Mouse (Mus musculus) kidney, embryonic 15.5 days (tissue): Measurements from ENCODE around the gene Dclk3. TPM values are rescaled to one million over a fixed set of nuclear protein-coding genes. Genes with fewer than 3 reads are reported as not detected.

ENCODE experiments used
- ATAC-seq: fragments of 200-750 bp; cut with Nextera tagmentation; replicated peaks from 2 replicates; pipeline ENCODE4 v1.8.0; 2017; ENCODE audit warnings: moderate TSS enrichment; ENCODE audit not compliant: low FRiP score
- H3K27ac ChIP-seq: fragments of 300-500 bp; sonication (generic); 2 replicates; pipeline ENCODE4 v1.5.1; 2015; ENCODE audit warnings: mild to moderate bottlenecking, inconsistent platforms
- H3K27me3 ChIP-seq: fragments of 300-500 bp; sonication (generic); 2 replicates; pipeline ENCODE4 v1.6.1; 2015; ENCODE audit warnings: inconsistent platforms
- H3K36me3 ChIP-seq: fragments of 300-500 bp; sonication (generic); 2 replicates; pipeline ENCODE4 v1.6.1; 2015; ENCODE audit warnings: inconsistent platforms
- H3K4me1 ChIP-seq: fragments of 300-500 bp; sonication (generic); 2 replicates; pipeline ENCODE4 v1.6.1; 2015; ENCODE audit warnings: inconsistent platforms
- H3K4me2 ChIP-seq: fragments of 300-500 bp; sonication (generic); 2 replicates; pipeline ENCODE4 v1.6.1; 2015; ENCODE audit warnings: moderate library complexity, mild to moderate bottlenecking, inconsistent platforms
- H3K4me3 ChIP-seq: fragments of 300-500 bp; sonication (generic); replicated peaks from 2 replicates; pipeline ENCODE4 v1.5.1; 2015; ENCODE audit warnings: mild to moderate bottlenecking, inconsistent platforms
- H3K9ac ChIP-seq: fragments of 300-500 bp; sonication (generic); 2 replicates; pipeline ENCODE4 v1.6.1; 2015; ENCODE audit warnings: mild to moderate bottlenecking, inconsistent platforms
- H3K9me3 ChIP-seq: fragments of 300-500 bp; sonication (generic); replicated peaks from 2 replicates; pipeline ENCODE4 v1.6.1; 2016; ENCODE audit warnings: inconsistent platforms
- WGBS: fragments of 180-500 bp; shearing (Covaris S2); methylation state at CpG from one replicate; pipeline ENCODE4 v1.1.7; 2015; ENCODE audit warnings: mixed read lengths; 5-methylcytosine and 5-hydroxymethylcytosine counted together
- polyA plus RNA-seq: library from polyadenylated mRNA; unstranded; fragments of >200 nt; fragmentation: Nextera tagmentation; extraction: Ambion mirVana; gene quantifications from 2 replicates; pipeline ENCODE4 v1.2.1, GENCODE M21; 2015

Dclk3 gene
- polyA plus RNA-seq, result 3.2 TPM in 2 replicates

- Histone ChIP-seq H3K27me3 (peaks cover 30% of the 10 kb centered on the region), H3K9ac (peak within 1 kb of the TSS; percentile 41), H3K9me3 (no peaks in the 10 kb centered on the region), H3K4me2 (peak within 1 kb of the TSS; percentile 90), H3K27ac (no peak within 1 kb of the TSS), H3K4me1 (peaks cover 8% of the 10 kb centered on the region), H3K36me3 (no peaks in the 10 kb centered on the region), H3K4me3 (peak within 1 kb of the TSS; percentile 58)
- WGBS, result 3% methylated on average over 52 of the region's 57 CpGs
- ATAC-seq, result peak; percentile 83
Measured at GRCm38 (mm10) chr9:111438904-111439835, at the start of gene Dclk3. Gene Dclk3, plus strand, starts transcription at chr9:111439081.

DNA sequence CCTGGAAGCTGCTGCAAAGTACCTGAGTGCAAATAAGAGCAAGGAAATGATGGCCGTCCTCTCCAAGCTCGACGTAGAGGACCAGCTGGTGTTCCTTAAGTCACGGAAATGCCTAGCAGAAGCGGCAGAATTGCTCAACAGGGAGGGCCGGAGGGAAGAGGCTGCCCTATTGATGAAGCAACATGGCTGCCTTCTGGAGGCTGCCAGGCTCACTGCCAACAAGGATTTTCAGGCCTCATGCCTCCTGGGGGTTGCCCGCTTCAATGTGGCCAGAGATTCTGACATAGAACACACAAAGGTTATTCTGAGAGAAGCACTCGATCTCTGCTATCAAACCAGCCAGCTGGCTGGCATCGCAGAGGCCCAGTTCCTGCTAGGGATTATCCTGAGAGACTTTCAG, 48.9 kb upstream of the Dclk3 start:
- no peak overlapping the region for H3K27ac ChIP-seq
- H3K4me2 ChIP-seq, result no peak overlapping the region
- H3K4me1 ChIP-seq, result no peaks in the 10 kb centered on the region
- no peaks in the 10 kb centered on the region for H3K27me3 ChIP-seq
- 92% methylated on average over 9 of the region's 9 CpGs for WGBS
- H3K4me3 ChIP-seq, result no peak overlapping the region
- no peaks in the 10 kb centered on the region for H3K9me3 ChIP-seq
- ATAC-seq, result no peak
- H3K36me3 ChIP-seq, result no peaks in the 10 kb centered on the region
- H3K9ac ChIP-seq, result no peak overlapping the region

GRCm38 (mm10) chr9:111391036-111391435, 47.8 kb upstream of the Dclk3 start:
- Histone ChIP-seq H3K36me3 (no peaks in the 10 kb centered on the region), H3K27me3 (no peaks in the 10 kb centered on the region), H3K9ac (no peak overlapping the region), H3K27ac (no peak overlapping the region), H3K9me3 (no peaks in the 10 kb centered on the region), H3K4me2 (no peak overlapping the region), H3K4me3 (no peak overlapping the region), H3K4me1 (no peaks in the 10 kb centered on the region)
- WGBS, result 83% methylated on average over 8 of the region's 8 CpGs
- ATAC-seq, result no peak

DNA sequence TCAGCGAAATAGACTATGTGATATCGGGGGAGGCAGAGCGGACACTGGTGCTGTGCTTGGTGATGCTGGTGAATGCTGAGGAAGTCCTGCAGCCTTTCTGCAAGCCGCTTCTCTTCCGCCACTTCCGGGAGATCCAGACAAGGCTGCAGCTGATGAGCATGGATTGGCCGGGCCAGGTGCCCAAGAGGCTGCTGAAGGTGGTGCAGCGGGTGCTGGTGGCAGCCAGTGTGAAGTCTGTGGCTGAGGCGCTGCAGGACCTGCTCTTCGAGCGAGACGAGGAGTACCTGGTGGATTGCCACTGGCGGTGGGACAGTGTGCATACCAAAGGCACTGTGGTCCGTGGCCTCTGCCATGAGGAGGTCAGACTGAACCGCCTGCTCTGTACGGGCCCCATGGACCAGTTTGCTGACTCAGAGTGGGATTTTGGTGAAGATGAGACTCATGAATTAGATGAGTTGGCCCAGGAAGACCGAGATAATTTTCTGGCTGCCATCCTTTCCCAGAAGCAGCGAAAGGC, 46.9 kb upstream of the Dclk3 start:
- Histone ChIP-seq H3K36me3 (no peaks in the 10 kb centered on the region), H3K27ac (no peak overlapping the region), H3K27me3 (no peaks in the 10 kb centered on the region), H3K9me3 (no peaks in the 10 kb centered on the region), H3K4me2 (no peak overlapping the region), H3K9ac (no peak overlapping the region), H3K4me1 (no peaks in the 10 kb centered on the region), H3K4me3 (no peak overlapping the region)
- WGBS, result 87% methylated on average over 18 of the region's 18 CpGs
- no peak for ATAC-seq

DNA sequence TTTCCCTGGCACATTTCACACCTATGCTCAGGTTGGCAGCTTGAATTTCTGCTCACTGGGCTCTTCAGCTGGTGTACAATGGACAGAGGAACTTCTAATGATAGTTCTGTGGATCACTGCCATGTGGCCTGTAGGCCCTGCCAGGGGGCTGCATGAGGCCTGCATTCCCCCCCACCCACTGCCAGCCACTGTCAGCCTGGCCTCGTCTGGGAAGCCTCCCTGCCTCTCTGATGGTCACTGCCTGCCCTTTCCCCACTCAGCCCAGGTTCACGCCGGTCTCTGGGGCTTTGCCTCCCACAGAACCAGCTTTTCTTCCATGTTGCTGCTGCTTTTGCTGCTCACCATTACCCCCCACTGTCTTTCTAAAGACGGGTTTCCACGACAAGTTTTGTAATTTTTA, 43.6 kb upstream of the Dclk3 start:
- H3K27me3 ChIP-seq, result no peaks in the 10 kb centered on the region
- H3K27ac ChIP-seq, result no peak overlapping the region
- H3K36me3 ChIP-seq, result no peaks in the 10 kb centered on the region
- 78% methylated on average over 5 of the region's 5 CpGs for WGBS
- H3K4me1 ChIP-seq, result no peaks in the 10 kb centered on the region
- H3K4me2 ChIP-seq, result no peak overlapping the region
- H3K9me3 ChIP-seq, result no peaks in the 10 kb centered on the region
- no peak overlapping the region for H3K9ac ChIP-seq
- H3K4me3 ChIP-seq, result no peak overlapping the region
- no peak for ATAC-seq

GRCm38 (mm10) chr9:111398059-111398458, 40.8 kb upstream of the Dclk3 start:
- Histone ChIP-seq H3K9me3 (no peaks in the 10 kb centered on the region), H3K27me3 (no peaks in the 10 kb centered on the region), H3K4me1 (no peaks in the 10 kb centered on the region), H3K36me3 (no peaks in the 10 kb centered on the region), H3K4me3 (no peak overlapping the region), H3K9ac (no peak overlapping the region), H3K4me2 (no peak overlapping the region), H3K27ac (no peak overlapping the region)
- WGBS, result 87% methylated on average over 2 of the region's 2 CpGs
- ATAC-seq, result no peak

DNA sequence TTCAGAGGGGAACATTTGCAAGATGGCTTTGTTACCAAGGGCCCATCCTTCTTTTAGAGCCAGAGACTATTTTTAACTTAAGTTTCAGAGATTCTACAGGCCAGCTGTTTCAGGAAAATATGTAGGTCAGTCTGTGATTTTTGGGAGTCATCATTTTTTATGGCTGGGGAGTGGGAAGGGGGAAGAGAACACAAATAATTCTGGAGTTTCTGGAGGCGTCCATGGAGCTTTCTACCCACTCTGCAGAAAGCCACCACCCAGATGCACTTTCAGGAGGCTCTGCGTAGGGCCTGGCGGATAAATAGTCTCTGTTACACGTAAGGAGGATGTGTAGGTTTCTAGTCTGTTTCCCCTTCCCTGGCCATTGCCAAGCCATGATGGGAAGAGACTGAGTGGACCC, 38.8 kb upstream of the Dclk3 start:
- no peaks in the 10 kb centered on the region for H3K9me3 ChIP-seq
- no peak overlapping the region for H3K4me2 ChIP-seq
- no peak overlapping the region for H3K9ac ChIP-seq
- no peak for ATAC-seq
- no peaks in the 10 kb centered on the region for H3K36me3 ChIP-seq
- 77% methylated on average over 4 of the region's 4 CpGs for WGBS
- peaks cover 6% of the 10 kb centered on the region; the same call in 1 of the 2 replicates for H3K4me1 ChIP-seq
- no peak overlapping the region for H3K27ac ChIP-seq
- H3K4me3 ChIP-seq, result no peak overlapping the region
- no peaks in the 10 kb centered on the region for H3K27me3 ChIP-seq

GRCm38 (mm10) chr9:111403159-111403558, 35.7 kb upstream of the Dclk3 start:
- WGBS, result 87% methylated on average over 4 of the region's 4 CpGs
- peaks cover 8% of the 10 kb centered on the region; the same call in 1 of the 2 replicates for H3K4me1 ChIP-seq
- no peaks in the 10 kb centered on the region for H3K9me3 ChIP-seq
- no peak overlapping the region for H3K4me2 ChIP-seq
- no peaks in the 10 kb centered on the region for H3K36me3 ChIP-seq
- no peaks in the 10 kb centered on the region for H3K27me3 ChIP-seq
- no peak for ATAC-seq
- no peak overlapping the region for H3K27ac ChIP-seq
- no peak overlapping the region for H3K4me3 ChIP-seq
- no peak overlapping the region for H3K9ac ChIP-seq

GRCm38 (mm10) chr9:111404346-111405079, 34.4 kb upstream of the Dclk3 start:
- WGBS, result 76% methylated on average over 12 of the region's 12 CpGs
- H3K27me3 ChIP-seq, result no peaks in the 10 kb centered on the region
- no peak for ATAC-seq

GRCm38 (mm10) chr9:111405080-111405428, 33.8 kb upstream of the Dclk3 start:
- Histone ChIP-seq H3K4me3 (no peak overlapping the region), H3K4me2 (no peak overlapping the region), H3K4me1 (peaks cover 8% of the 10 kb centered on the region; the same call in 1 of the 2 replicates), H3K27ac (no peak overlapping the region), H3K27me3 (no peaks in the 10 kb centered on the region), H3K9ac (no peak overlapping the region), H3K36me3 (no peaks in the 10 kb centered on the region), H3K9me3 (no peaks in the 10 kb centered on the region)
- no peak for ATAC-seq
- WGBS, result 75% methylated on average over 6 of the region's 6 CpGs

More at GRCm38 (mm10) chr9:111404346-111405079, 34.4 kb upstream of the Dclk3 start:
- no peak overlapping the region for H3K9ac ChIP-seq
- no peak overlapping the region for H3K27ac ChIP-seq
- no peaks in the 10 kb centered on the region for H3K36me3 ChIP-seq
- no peak overlapping the region for H3K4me3 ChIP-seq
- peaks cover 8% of the 10 kb centered on the region; the same call in 1 of the 2 replicates for H3K4me1 ChIP-seq
- no peak overlapping the region for H3K4me2 ChIP-seq
- no peaks in the 10 kb centered on the region for H3K9me3 ChIP-seq

GRCm38 (mm10) chr9:111408012-111408411, 30.9 kb upstream of the Dclk3 start:
- Histone ChIP-seq H3K4me1 (peaks cover 9% of the 10 kb centered on the region; the same call in 1 of the 2 replicates), H3K36me3 (no peaks in the 10 kb centered on the region), H3K9ac (no peak overlapping the region), H3K27me3 (no peaks in the 10 kb centered on the region), H3K4me2 (no peak overlapping the region), H3K9me3 (no peaks in the 10 kb centered on the region), H3K27ac (no peak overlapping the region), H3K4me3 (no peak overlapping the region)
- no peak for ATAC-seq
- WGBS, result 63% methylated on average over 6 of the region's 6 CpGs

DNA sequence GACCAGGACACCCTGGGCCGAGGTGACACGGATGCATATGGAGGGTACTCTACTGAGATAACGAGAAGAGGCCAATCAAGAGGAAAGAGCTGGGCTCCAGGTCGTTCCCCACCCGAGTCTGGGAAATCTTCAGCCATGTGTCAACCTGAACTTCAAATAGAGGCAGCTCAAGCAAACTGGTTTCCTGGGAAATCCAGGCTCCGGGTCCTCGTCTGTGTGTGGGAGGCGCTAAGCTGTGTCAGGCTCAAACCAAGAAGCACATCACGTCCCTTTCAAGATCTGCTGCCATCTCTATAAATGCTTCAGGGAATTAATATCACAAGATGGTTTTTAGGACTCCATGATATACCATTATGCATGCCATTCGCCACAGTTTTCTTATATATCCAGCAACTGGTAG, 30.5 kb upstream of the Dclk3 start:
- H3K4me3 ChIP-seq, result no peak overlapping the region
- H3K4me1 ChIP-seq, result peaks cover 12% of the 10 kb centered on the region; the same call in 1 of the 2 replicates
- H3K9ac ChIP-seq, result no peak overlapping the region
- no peak overlapping the region for H3K4me2 ChIP-seq
- H3K36me3 ChIP-seq, result no peaks in the 10 kb centered on the region
- no peak overlapping the region for H3K27ac ChIP-seq
- no peak for ATAC-seq
- H3K27me3 ChIP-seq, result no peaks in the 10 kb centered on the region
- 71% methylated on average over 10 of the region's 10 CpGs for WGBS
- H3K9me3 ChIP-seq, result no peaks in the 10 kb centered on the region
